Mouse (Mus musculus) spleen, postnatal 4 days (tissue): ENCODE data around the gene Hist1h3c.
A peak's percentile ranks its signal among the peaks of the same experiment; 100 is the strongest.

Source experiments
- DNase-seq, 2 experiments: peaks; one replicate each; pipeline ENCODE4 v3.0.0; 2022; ENCODE audit warnings: low spot score in 2 of 2

Gene Hist1h3c

GRCm38 (mm10) chr13:23739922-23740252 lies 5.5 kb downstream of the Hist1h3c start:
- DNase-seq: no peak

DNA sequence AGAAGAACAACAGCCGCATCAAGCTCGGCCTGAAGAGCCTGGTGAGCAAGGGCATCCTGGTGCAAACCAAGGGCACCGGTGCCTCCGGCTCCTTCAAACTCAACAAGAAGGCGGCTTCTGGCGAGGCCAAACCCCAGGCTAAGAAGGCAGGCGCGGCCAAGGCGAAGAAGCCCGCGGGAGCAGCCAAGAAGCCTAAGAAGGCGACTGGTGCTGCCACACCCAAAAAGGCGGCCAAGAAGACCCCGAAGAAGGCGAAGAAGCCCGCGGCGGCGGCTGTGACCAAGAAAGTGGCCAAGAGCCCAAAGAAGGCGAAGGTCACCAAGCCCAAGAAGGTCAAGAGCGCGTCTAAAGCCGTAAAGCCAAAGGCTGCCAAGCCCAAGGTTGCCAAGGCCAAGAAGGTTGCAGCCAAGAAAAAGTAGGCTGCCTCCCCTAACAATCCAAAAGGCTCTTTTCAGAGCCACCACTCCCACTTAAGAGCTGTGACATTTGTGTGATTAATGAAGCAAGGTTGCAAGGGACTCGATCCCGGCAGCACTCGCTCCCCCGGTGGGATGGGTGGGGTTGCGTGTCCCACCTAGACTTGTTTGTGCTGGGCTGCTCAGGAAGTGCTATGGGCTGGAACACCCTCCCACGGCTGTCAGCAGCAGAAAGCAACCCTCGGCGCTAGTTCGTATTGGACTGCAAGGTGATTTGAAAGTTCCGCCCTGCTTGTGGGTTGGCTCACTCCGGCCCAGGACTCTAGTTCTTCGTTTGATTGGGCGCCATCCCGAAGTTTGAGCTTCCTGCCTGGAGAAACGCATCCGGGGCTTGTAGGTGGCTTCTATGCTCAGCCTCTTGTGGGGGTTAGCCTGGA lies 6.1 kb downstream of the Hist1h3c start:
- DNase-seq: peak; percentile 90 to 97

DNA sequence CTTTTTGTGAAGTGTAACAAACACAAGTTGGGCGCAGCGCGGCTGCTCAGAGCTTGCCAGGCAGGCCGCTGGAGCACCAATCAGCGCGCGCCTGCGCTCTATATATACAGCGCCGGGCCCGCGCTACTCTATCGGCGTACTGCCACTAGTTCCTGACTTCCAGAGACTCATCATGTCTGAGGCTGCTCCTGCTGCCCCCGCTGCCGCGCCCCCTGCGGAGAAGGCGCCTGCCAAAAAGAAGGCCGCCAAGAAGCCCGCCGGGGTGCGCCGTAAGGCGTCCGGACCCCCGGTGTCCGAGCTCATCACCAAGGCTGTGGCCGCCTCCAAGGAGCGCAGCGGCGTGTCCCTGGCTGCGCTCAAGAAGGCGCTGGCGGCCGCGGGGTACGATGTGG lies 6.7 kb downstream of the Hist1h3c start, which contains the start of gene Hist1h1c:
Gene Hist1h1c (plus strand): TSS at position 132 of the 392 bp plus-strand sequence.
- DNase-seq: peak; percentile 97 to 100

DNA sequence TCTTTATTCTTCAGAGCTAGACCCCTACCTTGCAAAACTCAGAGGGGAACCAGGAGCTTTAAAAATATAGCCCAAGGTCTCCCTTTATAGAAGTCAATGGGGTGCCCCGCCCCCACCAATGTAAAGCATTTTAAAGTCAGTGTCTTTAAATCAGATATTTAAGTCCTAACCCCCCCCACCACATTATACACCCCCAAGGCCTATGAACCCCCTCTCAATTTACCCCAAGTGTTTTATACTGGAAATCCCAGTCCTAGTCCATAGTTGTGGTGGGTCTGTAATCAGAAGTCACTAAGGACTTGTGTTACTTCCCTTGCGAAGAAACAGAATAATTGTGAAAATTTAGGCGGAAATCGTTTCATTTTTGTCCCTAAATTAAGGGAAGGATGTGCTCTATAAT lies 7.4 kb downstream of the Hist1h3c start:
- DNase-seq: peak; percentile 43 to 72

- DNase-seq: peak in 1 of 2 experiments; percentile 52
These were observed 8.3 kb downstream of the Hist1h3c start for GRCm38 (mm10) chr13:23737091-23737490.

- peak in 1 of 2 experiments; percentile 59 for DNase-seq
These were observed 13.1 kb downstream of the Hist1h3c start for GRCm38 (mm10) chr13:23732156-23732804.

- DNase-seq: peak in 1 of 2 experiments; percentile 49
These were observed 14.9 kb downstream of the Hist1h3c start for GRCm38 (mm10) chr13:23730479-23730878.

DNA sequence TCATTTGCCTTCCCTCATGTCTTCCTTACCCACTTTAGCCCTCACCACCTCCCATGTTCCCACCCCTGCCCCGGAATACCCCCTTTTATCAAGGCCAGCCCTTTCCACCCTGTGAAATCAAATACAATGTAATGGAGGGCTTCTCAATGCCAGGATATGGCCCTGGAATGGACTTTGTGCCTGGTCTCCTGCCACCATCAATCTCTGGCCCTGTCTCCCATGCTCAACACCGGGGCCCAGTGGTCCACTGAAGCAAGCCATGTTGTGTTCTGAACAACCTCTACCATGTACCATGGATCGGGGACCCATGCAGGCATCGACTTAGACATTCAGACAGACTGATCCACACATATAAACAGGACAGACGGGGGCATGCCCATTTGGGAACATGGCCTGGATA lies 15.7 kb downstream of the Hist1h3c start:
- DNase-seq: peak in 1 of 2 experiments; percentile 54

DNA sequence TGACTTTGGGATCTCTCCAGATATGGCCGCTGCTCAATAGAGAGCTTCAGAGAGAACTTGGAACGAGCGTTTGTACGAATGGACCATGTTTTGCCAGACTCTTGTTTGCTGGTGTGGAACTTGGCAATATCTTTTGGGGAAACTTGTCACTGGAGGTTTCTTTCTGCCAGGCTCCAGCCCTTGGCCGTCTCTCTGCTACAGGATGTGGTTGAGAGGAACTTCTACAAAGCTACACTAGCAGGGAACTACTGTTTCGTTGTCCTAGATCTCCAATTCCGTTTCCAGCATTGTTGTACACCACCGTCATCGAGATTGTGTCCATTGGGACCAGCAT lies 16.2 kb downstream of the Hist1h3c start:
- DNase-seq: peak in 1 of 2 experiments; percentile 49

GRCm38 (mm10) chr13:23728472-23729191 lies 16.8 kb downstream of the Hist1h3c start:
- DNase-seq: peak in 1 of 2 experiments; percentile 57

DNA sequence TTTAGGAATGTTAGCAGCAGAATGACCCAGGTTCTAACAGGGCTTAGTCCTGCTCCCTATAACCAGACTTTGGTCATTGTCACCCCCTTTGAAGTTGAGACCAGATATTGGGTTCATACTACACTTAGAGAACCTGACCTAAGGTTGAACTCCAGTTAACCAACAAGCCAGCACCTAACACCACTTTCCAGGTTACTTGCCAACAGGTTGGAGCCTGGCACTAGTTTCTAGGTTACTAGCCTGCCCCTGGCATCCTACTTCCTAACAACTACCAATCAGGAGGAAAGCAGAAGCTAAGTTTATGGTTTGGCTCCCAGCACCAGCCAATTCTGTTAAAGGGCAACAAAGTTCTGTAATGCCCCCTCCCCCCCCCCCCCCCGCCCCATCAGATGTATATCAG lies 20.2 kb downstream of the Hist1h3c start:
- peak in 1 of 2 experiments; percentile 34 for DNase-seq

GRCm38 (mm10) chr13:23724239-23724638 lies 21.2 kb downstream of the Hist1h3c start:
- DNase-seq: no peak

- peak in 1 of 2 experiments; percentile 40 for DNase-seq
These were observed 27.7 kb downstream of the Hist1h3c start for GRCm38 (mm10) chr13:23717593-23718245.

- DNase-seq: peak in 1 of 2 experiments; percentile 51
These were observed 28.2 kb downstream of the Hist1h3c start for GRCm38 (mm10) chr13:23717176-23717575.

DNA sequence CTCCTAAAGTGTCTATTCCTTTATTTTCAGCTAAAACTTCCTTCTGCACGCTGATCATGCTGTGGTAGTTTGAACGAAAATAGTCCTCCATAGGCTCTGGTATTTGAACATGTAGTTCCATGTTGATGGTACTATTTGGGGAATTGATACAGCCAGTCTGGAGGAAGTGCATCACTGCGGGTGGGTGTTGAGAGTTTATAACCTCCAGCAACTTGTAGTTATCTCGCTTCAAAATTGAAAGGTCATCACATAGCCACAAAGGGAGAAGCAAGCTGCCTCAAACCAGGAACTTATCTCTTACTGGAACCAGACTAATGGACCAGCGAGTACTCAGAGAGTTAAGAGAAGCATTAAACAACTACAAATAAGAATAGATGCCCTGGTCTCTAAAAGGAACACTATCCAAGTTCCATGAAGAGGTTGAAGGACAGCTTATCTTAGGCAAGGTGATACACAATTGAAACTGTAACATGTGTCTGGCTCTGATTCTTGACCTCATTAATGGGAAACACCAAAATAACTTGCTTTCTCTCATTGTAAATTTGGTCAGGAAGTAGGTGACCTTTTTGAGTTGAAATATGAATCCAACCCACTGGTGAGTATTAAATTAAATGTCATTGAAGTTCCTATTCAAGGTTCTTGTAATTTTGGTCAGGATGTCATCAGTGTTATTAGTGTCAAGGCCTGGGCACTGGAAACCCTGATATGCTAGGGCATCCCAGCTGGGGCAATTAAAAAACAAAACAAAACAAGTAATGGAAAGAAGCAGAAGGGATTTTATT lies 28.9 kb downstream of the Hist1h3c start:
- DNase-seq: peak in 1 of 2 experiments; percentile 16

DNA sequence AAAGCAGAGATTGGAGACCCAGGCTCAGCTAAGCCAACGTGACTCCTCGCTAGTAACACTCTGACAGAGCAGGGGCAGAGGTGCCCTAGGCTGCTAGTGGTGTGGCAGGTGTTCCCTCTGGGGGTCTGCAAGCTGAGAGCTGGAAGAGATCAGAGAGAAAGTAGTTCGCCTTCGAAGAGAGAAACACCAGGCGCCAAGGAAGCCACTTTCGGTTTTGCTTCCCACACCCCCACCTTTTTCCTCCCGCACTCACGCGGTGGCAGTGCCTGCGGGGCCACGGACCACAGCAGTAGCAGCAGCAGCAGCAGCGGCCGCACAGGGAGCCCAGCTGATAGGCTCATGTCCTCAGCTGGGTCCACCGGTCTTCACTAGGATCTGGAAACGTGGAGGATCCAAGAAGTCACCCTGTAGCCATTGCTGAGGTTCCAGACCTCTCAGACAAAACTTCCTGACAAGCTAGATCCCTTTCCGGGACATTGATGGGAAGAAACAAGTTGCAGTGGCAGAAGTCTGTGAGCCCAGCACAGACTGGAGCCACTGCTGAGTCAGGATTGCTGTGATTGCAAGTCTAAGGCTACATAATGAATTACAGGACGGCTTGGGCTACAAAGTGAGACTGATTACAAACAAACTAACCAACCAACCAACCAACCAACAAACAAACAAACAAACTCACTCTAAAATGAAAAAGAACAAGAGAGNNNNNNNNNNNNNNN lies 34.9 kb downstream of the Hist1h3c start, which contains the start of gene Hfe:
Gene Hfe (minus strand): TSS at position 481 of the 716 bp plus-strand sequence.
- DNase-seq: peak; percentile 40 to 69

DNA sequence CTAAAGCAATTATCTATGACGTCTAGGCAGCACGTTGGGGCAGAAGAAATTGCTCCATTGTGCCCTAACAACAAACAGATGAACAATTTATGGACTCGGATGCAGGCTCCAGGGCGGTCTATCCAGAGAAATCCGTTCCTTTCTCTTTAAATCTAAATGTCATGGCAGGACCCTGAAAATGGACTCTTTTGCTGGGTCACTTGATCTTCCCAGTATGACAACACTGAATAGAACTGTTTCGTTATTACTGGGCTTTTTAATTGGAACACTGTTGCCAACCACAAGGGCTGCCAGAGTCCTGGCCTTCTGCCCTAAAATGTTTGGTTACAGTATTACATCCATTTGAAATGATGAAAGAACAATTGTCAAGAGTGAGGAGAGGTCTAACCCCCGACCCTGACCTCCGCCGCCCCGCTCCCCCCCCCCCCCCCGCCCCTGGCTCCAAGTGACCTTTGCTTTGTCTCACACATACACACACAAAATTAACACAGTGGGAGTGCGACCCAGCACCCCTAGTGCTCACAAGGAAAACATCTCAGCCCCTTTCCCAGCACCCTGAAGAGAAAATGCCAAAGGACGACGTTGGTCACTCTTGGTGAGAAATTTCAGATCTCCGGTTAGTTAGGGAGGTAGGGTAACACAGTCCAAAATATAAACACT lies 35.6 kb downstream of the Hist1h3c start:
- DNase-seq: peak in 1 of 2 experiments; percentile 46

- peak in 1 of 2 experiments; percentile 45 for DNase-seq
These were observed 36.7 kb downstream of the Hist1h3c start for GRCm38 (mm10) chr13:23708654-23709053.

DNA sequence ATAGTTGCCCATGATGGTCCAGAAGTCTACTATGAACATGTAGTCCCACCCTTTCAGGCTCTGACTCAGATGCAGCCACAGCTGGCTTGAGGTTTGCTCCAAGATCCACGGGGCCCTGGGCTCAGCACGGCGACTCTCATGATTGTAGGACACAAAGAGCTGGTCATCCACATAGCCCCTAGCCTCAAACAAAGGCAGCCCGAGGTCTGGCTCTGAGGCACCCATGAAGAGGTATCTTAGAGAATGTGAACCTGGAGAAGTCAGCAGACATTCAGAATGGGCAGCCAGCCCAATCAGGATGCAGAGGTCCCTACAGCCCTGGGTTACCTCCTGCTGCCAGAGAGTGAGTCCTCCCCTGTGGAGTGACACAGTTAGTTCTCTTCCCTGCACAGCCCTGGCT lies 37.4 kb downstream of the Hist1h3c start:
- DNase-seq: peak in 1 of 2 experiments; percentile 53

GRCm38 (mm10) chr13:23706771-23707170 lies 38.6 kb downstream of the Hist1h3c start:
- peak in 1 of 2 experiments; percentile 60 for DNase-seq
